Mouse (Mus musculus) neural tube, embryonic 12.5 days (tissue): ENCODE results near the gene Lin52. TPM values are rescaled to one million over a fixed set of nuclear protein-coding genes. Genes with fewer than 3 reads are reported as not detected.
A peak's percentile ranks its signal among the peaks of the same experiment; 100 is the strongest.
"Not testable (repeated sequence)": the region's sequence is repeated elsewhere in the genome, so short reads cannot be mapped to it uniquely, and the experiment has no call there.

Experiments
- ATAC-seq: fragments of 200-750 bp; cut with Nextera tagmentation; 2 replicates; pipeline ENCODE4 v1.8.0; 2017; ENCODE audit warnings: low read depth, mild to moderate bottlenecking, moderate TSS enrichment, moderate library complexity; ENCODE audit not compliant: low FRiP score
- H3K27ac ChIP-seq: fragments of 300-500 bp; sonication (generic); 2 replicates; pipeline ENCODE4 v1.5.1; 2016
- H3K27me3 ChIP-seq: fragments of 300-500 bp; sonication (generic); replicated peaks from 2 replicates; pipeline ENCODE4 v1.6.1; 2016; ENCODE audit warnings: mild to moderate bottlenecking
- H3K36me3 ChIP-seq: fragments of 300-500 bp; sonication (generic); 2 replicates; pipeline ENCODE4 v1.6.1; 2016; ENCODE audit warnings: mild to moderate bottlenecking
- H3K4me1 ChIP-seq: fragments of 300-500 bp; sonication (generic); 2 replicates; pipeline ENCODE4 v1.6.1; 2016
- H3K4me2 ChIP-seq: fragments of 300-500 bp; sonication (generic); replicated peaks from 2 replicates; pipeline ENCODE4 v1.6.1; 2016; ENCODE audit warnings: mild to moderate bottlenecking
- H3K4me3 ChIP-seq: fragments of 300-500 bp; sonication (generic); 2 replicates; pipeline ENCODE4 v1.5.1; 2016
- H3K9ac ChIP-seq: fragments of 300-500 bp; sonication (generic); 2 replicates; pipeline ENCODE4 v1.6.1; 2016; ENCODE audit warnings: mild to moderate bottlenecking
- H3K9me3 ChIP-seq: fragments of 300-500 bp; sonication (generic); 2 replicates; pipeline ENCODE4 v1.6.1; 2016; ENCODE audit warnings: mild to moderate bottlenecking
- WGBS: fragments of 180-500 bp; shearing (Covaris S2); methylation state at CpG from one replicate; pipeline ENCODE4 v1.1.7; 2016; 5-methylcytosine and 5-hydroxymethylcytosine counted together
- polyA plus RNA-seq: library from polyadenylated mRNA; unstranded; fragments of >200 nt; fragmentation: Nextera tagmentation; extraction: Ambion mirVana; gene quantifications from 2 replicates; pipeline ENCODE4 v1.2.1, GENCODE M21; 2016

Gene Lin52
- polyA plus RNA-seq, 1 experiment from 2014 or later = 33.1 TPM

- Histone ChIP-seq H3K4me3 (no peak overlapping the region), H3K4me1 (peaks cover 2% of the 10 kb centered on the region; the same call in 1 of the 2 replicates), H3K9me3 (no peaks in the 10 kb centered on the region), H3K27ac (no peak overlapping the region), H3K27me3 (peaks cover 35% of the 10 kb centered on the region), H3K9ac (no peak overlapping the region), H3K4me2 (no peak overlapping the region), H3K36me3 (no peaks in the 10 kb centered on the region)
- ATAC-seq = no peak
- WGBS = 62% methylated on average over 11 of the region's 11 CpGs
Observed at GRCm38 (mm10) chr12:84524147-84525050, 73.2 kb downstream of the Lin52 start.

DNA sequence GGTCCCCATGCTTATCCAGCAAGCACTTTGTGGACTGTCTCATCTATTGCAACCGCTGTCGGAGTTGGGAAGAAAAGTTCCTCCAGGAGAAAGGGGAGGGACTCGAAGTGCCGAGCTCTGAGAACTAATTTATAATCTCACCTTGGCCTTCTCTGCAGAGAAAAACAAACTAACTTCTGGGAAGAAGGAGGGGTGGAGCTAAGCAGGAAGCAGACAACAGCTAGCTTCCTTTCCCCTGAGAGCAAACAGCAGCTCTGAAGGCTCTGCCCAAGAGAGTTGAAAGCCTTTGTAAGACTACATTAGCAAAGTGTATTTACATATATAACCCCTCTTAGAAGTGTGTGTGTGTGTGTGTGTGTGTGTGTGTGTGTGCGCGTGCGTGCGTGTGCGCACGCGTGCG lies 74.2 kb downstream of the Lin52 start:
- Histone ChIP-seq H3K9me3 (no peaks in the 10 kb centered on the region), H3K27me3 (peaks cover 41% of the 10 kb centered on the region), H3K4me1 (peaks cover 2% of the 10 kb centered on the region; the same call in 1 of the 2 replicates), H3K36me3 (no peaks in the 10 kb centered on the region), H3K9ac (no peak overlapping the region), H3K27ac (no peak overlapping the region), H3K4me2 (no peak overlapping the region), H3K4me3 (no peak overlapping the region)
- ATAC-seq = no peak
- 87% methylated on average over 12 of the region's 12 CpGs for WGBS

- WGBS = 91% methylated on average over 5 of the region's 5 CpGs
- Histone ChIP-seq H3K27ac (no peak overlapping the region), H3K27me3 (peaks cover 58% of the 10 kb centered on the region), H3K4me1 (peaks cover 19% of the 10 kb centered on the region), H3K4me3 (no peak overlapping the region), H3K9ac (no peak overlapping the region), H3K36me3 (no peaks in the 10 kb centered on the region), H3K9me3 (no peaks in the 10 kb centered on the region), H3K4me2 (no peak overlapping the region)
- ATAC-seq = no peak
Observed at GRCm38 (mm10) chr12:84530426-84530825, 79.2 kb downstream of the Lin52 start.

DNA sequence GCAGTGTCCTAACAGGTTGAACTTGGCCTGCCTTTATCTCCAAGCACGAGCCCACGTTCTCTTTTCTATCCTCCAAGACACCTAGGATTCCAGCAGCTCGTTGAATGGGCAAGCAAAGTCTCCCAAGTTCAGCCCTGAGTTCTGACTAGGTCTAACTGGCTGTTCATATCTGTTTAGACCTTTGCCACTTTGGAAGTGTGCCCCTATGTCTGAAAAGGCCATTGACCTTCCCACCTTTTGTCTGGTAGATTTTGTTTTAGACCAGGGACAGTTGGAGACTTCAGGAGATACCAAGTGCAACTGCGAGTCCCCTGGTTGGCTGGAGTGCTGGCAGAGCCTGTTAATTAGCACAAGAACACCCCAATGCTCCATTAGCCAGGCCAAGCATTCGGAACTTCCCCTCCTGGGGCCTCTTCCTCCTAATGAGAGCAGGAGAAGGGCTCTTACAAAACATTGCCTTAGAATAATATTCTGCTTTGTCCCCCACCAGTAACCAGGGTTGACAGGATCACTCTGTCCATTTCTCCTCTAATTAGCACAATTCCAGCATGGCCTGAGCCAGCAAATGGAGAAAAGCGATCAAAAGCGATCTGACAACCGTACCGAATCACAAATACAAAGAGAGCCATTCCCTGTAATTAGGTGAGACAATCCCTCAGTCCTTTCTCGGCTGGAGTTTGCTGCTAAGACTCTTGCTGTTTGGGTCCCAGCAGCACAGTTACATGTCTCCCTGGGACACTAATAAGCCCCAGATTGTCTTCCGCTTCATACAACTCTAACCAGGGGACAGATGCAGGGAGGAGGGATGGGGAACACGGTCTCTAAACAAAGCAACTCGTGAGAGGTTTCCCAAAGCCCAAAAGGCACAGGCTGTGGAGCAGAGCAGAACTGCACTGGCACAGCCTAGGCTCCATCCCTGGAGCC lies 80.9 kb downstream of the Lin52 start:
- Histone ChIP-seq H3K27me3 (peaks cover 63% of the 10 kb centered on the region), H3K9ac (no peak overlapping the region), H3K36me3 (no peaks in the 10 kb centered on the region), H3K4me2 (no peak overlapping the region; the same call in 1 of the 2 replicates), H3K4me1 (peaks cover 17% of the 10 kb centered on the region), H3K4me3 (no peak overlapping the region), H3K27ac (no peak overlapping the region), H3K9me3 (no peaks in the 10 kb centered on the region)
- ATAC-seq = peak; percentile 91
- WGBS = 32% methylated on average over 13 of the region's 13 CpGs

GRCm38 (mm10) chr12:84532830-84533199 lies 81.6 kb downstream of the Lin52 start:
- Histone ChIP-seq H3K4me3 (no peak overlapping the region), H3K4me1 (peaks cover 17% of the 10 kb centered on the region), H3K27me3 (peaks cover 56% of the 10 kb centered on the region), H3K9ac (no peak overlapping the region), H3K4me2 (no peak overlapping the region), H3K9me3 (no peaks in the 10 kb centered on the region), H3K27ac (no peak overlapping the region), H3K36me3 (no peaks in the 10 kb centered on the region)
- no peak for ATAC-seq
- WGBS = 65% methylated on average over 8 of the region's 8 CpGs

DNA sequence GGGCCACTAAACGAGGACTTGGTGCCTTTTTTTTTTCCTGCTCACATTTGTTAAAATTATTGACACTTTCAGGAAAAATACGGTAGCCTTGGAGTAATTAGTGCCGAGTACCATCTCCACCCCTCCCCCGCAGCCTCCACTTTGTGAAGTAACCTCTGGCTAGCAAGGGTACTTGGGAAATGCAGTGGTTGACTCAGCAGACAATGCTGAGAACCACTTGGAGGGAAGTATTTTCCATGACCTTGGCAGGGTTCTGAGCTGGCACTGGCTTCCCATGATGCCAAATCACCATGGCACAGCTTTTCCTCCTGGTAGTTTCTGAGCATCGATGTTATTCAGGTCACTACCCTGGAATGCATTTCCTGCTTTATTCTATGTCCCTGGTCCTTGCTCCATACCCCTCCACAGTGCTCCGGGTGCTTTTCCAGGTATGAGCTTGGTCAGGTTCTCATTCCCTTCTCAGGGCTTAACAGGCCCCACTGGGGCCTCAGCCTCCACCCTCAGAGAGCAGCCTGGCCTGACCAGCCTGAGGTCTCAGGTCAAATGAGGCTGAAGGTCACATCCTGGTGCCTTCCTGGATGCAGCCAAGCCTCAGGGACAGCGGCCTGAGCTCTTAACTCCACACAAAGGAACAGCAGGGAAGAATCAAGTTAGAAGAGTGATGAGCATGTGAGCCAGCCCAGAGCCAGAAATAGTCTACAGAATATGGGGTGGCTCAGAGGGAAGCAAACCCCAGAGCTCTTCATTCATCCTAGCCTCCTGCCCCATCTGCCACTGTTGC lies 82.7 kb downstream of the Lin52 start:
- peaks cover 57% of the 10 kb centered on the region for H3K27me3 ChIP-seq
- no peak overlapping the region for H3K27ac ChIP-seq
- H3K9me3 ChIP-seq = no peaks in the 10 kb centered on the region
- no peak overlapping the region for H3K4me3 ChIP-seq
- H3K36me3 ChIP-seq = no peaks in the 10 kb centered on the region
- no peak for ATAC-seq
- H3K9ac ChIP-seq = no peak overlapping the region
- 74% methylated on average over 7 of the region's 7 CpGs for WGBS
- peaks cover 17% of the 10 kb centered on the region for H3K4me1 ChIP-seq
- no peak overlapping the region for H3K4me2 ChIP-seq

GRCm38 (mm10) chr12:84539537-84539936 lies 88.3 kb downstream of the Lin52 start:
- not testable (repeated sequence) for H3K27ac ChIP-seq, H3K4me3 ChIP-seq, H3K9ac ChIP-seq, ATAC-seq, H3K9me3 ChIP-seq, H3K4me1 ChIP-seq, H3K36me3 ChIP-seq, H3K4me2 ChIP-seq
- WGBS = 76% methylated on average over 3 of the region's 3 CpGs
- peaks cover 44% of the 10 kb centered on the region for H3K27me3 ChIP-seq

GRCm38 (mm10) chr12:84541391-84541958 lies 90.3 kb downstream of the Lin52 start:
- Histone ChIP-seq H3K4me1 (no peaks in the 10 kb centered on the region), H3K27ac (no peak overlapping the region), H3K9ac (no peak overlapping the region), H3K36me3 (no peaks in the 10 kb centered on the region), H3K27me3 (peaks cover 28% of the 10 kb centered on the region), H3K4me3 (no peak overlapping the region), H3K4me2 (no peak overlapping the region), H3K9me3 (no peaks in the 10 kb centered on the region)
- ATAC-seq = no peak
- WGBS = 77% methylated on average over 11 of the region's 11 CpGs

GRCm38 (mm10) chr12:84546028-84546427 lies 94.8 kb downstream of the Lin52 start:
- H3K36me3 ChIP-seq = no peaks in the 10 kb centered on the region
- H3K27ac ChIP-seq = no peak overlapping the region
- no peak overlapping the region for H3K4me2 ChIP-seq
- peak; percentile 66; the same call in 1 of the 2 replicates for ATAC-seq
- WGBS = 5% methylated on average over 12 of the region's 12 CpGs
- no peaks in the 10 kb centered on the region for H3K4me1 ChIP-seq
- H3K27me3 ChIP-seq = peaks cover 8% of the 10 kb centered on the region; the same call in 1 of the 2 replicates
- no peak overlapping the region for H3K9ac ChIP-seq
- H3K4me3 ChIP-seq = no peak overlapping the region
- no peaks in the 10 kb centered on the region for H3K9me3 ChIP-seq

- no peak for ATAC-seq
- WGBS = 67% methylated on average over 2 of the region's 2 CpGs
- Histone ChIP-seq H3K4me1 (no peaks in the 10 kb centered on the region), H3K9ac (no peak overlapping the region), H3K9me3 (no peaks in the 10 kb centered on the region), H3K27me3 (peaks cover 4% of the 10 kb centered on the region; the same call in 1 of the 2 replicates), H3K4me2 (no peak overlapping the region), H3K36me3 (no peaks in the 10 kb centered on the region), H3K4me3 (no peak overlapping the region), H3K27ac (no peak overlapping the region)
Observed at GRCm38 (mm10) chr12:84546577-84547085, 95.4 kb downstream of the Lin52 start.

- Histone ChIP-seq H3K4me1 (no peaks in the 10 kb centered on the region), H3K4me2 (no peak overlapping the region), H3K9ac (no peak overlapping the region), H3K36me3 (no peaks in the 10 kb centered on the region), H3K27ac (no peak overlapping the region), H3K27me3 (no peaks in the 10 kb centered on the region), H3K4me3 (no peak overlapping the region), H3K9me3 (no peaks in the 10 kb centered on the region)
- 61% methylated on average over 8 of the region's 8 CpGs for WGBS
- ATAC-seq = no peak
Observed at GRCm38 (mm10) chr12:84548251-84548650, 97.0 kb downstream of the Lin52 start.
